Mouse (Mus musculus) Patski (cell line): Measurements from ENCODE around the gene Gpr55. TPM values are rescaled to one million over a fixed set of nuclear protein-coding genes. Genes with fewer than 3 reads are reported as not detected.
"Not testable (repeated sequence)": the region's sequence is repeated elsewhere in the genome, so short reads cannot be mapped to it uniquely, and the experiment has no call there.

Experiments
- ATAC-seq: fragments of 100-300 bp; one replicate; pipeline ENCODE4 v1.8.0; 2021
- CTCF ChIA-PET: fragments of 350-600 bp; sonication (Branson Sonifier 250); formaldehyde crosslinking; loops from one replicate; lab custom pipeline; 2022; ENCODE audit warnings: inconsistent platforms; lab: Charles Lee
- POLR2A ChIA-PET: fragments of 350-600 bp; sonication (Branson Sonifier 250); formaldehyde crosslinking; loops from one replicate; lab custom pipeline; 2022; ENCODE audit warnings: antibody characterized with exemption, inconsistent platforms; lab: Charles Lee
- DNase-seq: peaks from one replicate; pipeline ENCODE4 v3.0.0-alpha.2; 2011; ENCODE audit warnings: low read depth, low spot score
- H3K27me3 ChIP-seq: fragments of 371-371 bp; one replicate; pipeline ENCODE4 v1.5.1; 2021
- CTCF ChIP-seq: fragments of 100-300 bp; IDR thresholded peaks from one replicate; pipeline ENCODE4 v1.5.1; 2021
- in situ Hi-C: fragments of 300-500 bp; cut with MboI; formaldehyde crosslinking; loops from 3 replicates; pipeline ENCODE4 v1.11.1; 2018; ENCODE audit warnings: low pct_unique_long_range_greater_than_20kb, mixed read lengths
- polyA plus RNA-seq: library from polyadenylated mRNA; unstranded; gene quantifications from one replicate; pipeline ENCODE4 v1.2.3, GENCODE M21; 2021

The Gpr55 gene
- polyA plus RNA-seq = not detected

- CTCF ChIA-PET = no interaction called here
- ATAC-seq (no peak), DNase-seq (no peak)
- POLR2A ChIA-PET = no interaction called here
- peaks cover 7% of the 10 kb centered on the region for H3K27me3 ChIP-seq
- in situ Hi-C loops = no loop called here
- TF ChIP-seq CTCF = no peak
Measured at GRCm38 (mm10) chr1:85960873-85961272, at the start of gene Gpr55. TSS of gene Gpr55 (minus strand) at chr1:85961007.

DNA sequence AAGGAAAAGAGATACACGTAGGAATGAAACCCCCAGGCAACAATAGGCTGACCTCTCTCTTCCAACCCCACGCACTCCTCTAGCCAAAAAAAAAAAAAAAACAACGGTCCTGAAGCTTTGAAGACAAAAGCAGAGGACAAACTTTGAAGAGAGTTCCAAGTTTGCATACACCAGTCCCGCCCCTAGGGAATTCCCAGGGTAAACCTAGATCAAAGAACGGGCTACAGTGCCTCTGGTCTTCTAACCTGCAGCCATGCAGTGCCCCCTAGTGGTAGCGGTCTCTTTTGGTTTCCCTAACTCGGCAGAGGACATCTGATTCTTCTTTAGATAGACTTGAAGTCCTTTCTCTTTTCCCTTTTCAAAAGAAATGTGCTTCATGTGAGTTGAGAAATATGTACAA, 47.0 kb upstream of the Gpr55 start:
- ATAC-seq (peak; percentile 39), DNase-seq (peak; percentile 31)
- ChIA-PET POLR2A (interaction anchor here (0.8 kb wide), 1 partner anchor 154 kb away, joined by 5 read pairs; no protein-coding TSS in a partner anchor), CTCF (interaction anchor here (0.6 to 2.1 kb wide), 11 partner anchors 9 to 167 kb away, joined by 3 to 13 read pairs (median 4); partner anchors contain the start of gene 4933407L21Rik)
- no peaks in the 10 kb centered on the region for H3K27me3 ChIP-seq
- peak; percentile 83 for TF ChIP-seq CTCF
- in situ Hi-C loops = loop anchor here (5.0 kb wide), 2 partner anchors 75 to 155 kb away; no protein-coding TSS in a partner anchor

GRCm38 (mm10) chr1:86006040-86006439, 45.2 kb upstream of the Gpr55 start:
- TF ChIP-seq CTCF = no peak
- POLR2A ChIA-PET = no interaction called here
- DNase-seq (no peak), ATAC-seq (no peak)
- CTCF ChIA-PET = interaction anchor here (1.6 to 2.1 kb wide), 3 partner anchors 67 to 153 kb away, joined by 5 to 13 read pairs (median 6); partner anchors contain the start of gene 4933407L21Rik
- peaks cover 3% of the 10 kb centered on the region for H3K27me3 ChIP-seq
- in situ Hi-C loops = loop anchor here (5.0 kb wide), 2 partner anchors 74 to 154 kb away; no protein-coding TSS in a partner anchor

- ChIA-PET POLR2A (no interaction called here), CTCF (interaction anchor here (2.1 kb wide), 1 partner anchor 152 kb away, joined by 13 read pairs; no protein-coding TSS in a partner anchor)
- no peak for DNase-seq
- in situ Hi-C loops = loop anchor here (5.0 kb wide), 2 partner anchors 73 to 153 kb away; no protein-coding TSS in a partner anchor
- H3K27me3 ChIP-seq = peaks cover 3% of the 10 kb centered on the region
- no peak for TF ChIP-seq CTCF
- no peak for ATAC-seq
Measured at GRCm38 (mm10) chr1:86005540-86005939, 44.7 kb upstream of the Gpr55 start.

- peaks cover 9% of the 10 kb centered on the region for H3K27me3 ChIP-seq
- DNase-seq (no peak), ATAC-seq (no peak)
- POLR2A ChIA-PET = no interaction called here
- in situ Hi-C loops = no loop called here
- TF ChIP-seq CTCF = no peak
- CTCF ChIA-PET = interaction anchor here (1.6 kb wide), 1 partner anchor 7 kb away, joined by 5 read pairs; no protein-coding TSS in a partner anchor
Measured at GRCm38 (mm10) chr1:85999853-86000570, 39.2 kb upstream of the Gpr55 start.

DNA sequence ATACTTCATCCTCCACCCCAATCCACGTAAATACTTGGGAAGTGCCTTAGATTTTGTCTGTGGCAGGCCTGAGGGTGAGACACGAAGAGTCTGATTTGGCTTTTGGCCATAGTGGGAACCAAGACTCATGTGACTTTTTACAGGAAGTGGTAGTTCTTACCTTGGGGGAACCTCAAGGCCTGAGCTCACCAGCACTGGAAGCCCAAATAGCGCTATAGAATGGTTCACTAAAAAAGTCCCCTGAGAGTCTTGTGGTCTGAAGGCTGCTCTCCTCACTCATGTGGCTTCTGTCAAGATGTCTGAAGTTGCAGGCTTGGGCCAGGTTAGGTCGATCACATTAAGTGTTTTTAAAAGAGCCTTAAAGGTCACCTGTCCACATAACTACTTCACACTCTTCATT, 37.2 kb upstream of the Gpr55 start:
- TF ChIP-seq CTCF = no peak
- CTCF ChIA-PET = interaction anchor here (1.6 kb wide), 1 partner anchor 9 kb away, joined by 5 read pairs; no protein-coding TSS in a partner anchor
- ATAC-seq = no peak
- POLR2A ChIA-PET = no interaction called here
- no peak for DNase-seq
- in situ Hi-C loops = no loop called here
- H3K27me3 ChIP-seq = peaks cover 9% of the 10 kb centered on the region

DNA sequence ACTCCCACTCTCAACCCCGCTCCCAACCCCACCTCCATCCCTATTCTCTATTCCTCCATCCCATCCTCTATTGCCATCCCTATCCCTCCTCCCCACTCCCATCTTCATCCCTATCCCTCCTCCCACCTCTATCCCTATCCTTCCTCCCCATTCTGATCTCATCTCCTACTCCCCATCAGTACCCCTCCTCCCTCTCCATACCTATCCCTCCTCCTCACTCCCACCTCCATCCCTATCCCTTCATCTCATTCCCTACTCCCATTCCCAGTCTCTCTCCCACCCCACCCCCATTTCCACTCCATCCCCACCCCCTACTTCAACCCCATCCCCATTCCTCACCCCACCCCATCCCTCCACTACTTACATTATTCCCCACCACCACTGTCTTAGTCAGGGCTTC, 36.4 kb upstream of the Gpr55 start:
- CTCF ChIA-PET = interaction anchor here (1.0 kb wide), 1 partner anchor 55 kb away, joined by 3 read pairs; no protein-coding TSS in a partner anchor
- in situ Hi-C loops = no loop called here
- no peak for DNase-seq
- no peak for ATAC-seq
- POLR2A ChIA-PET = no interaction called here
- H3K27me3 ChIP-seq = peaks cover 7% of the 10 kb centered on the region
- no peak for TF ChIP-seq CTCF

GRCm38 (mm10) chr1:85993541-85993940, 32.7 kb upstream of the Gpr55 start:
- ATAC-seq (no peak), DNase-seq (no peak)
- ChIA-PET CTCF (no interaction called here), POLR2A (no interaction called here)
- in situ Hi-C loops = no loop called here
- H3K27me3 ChIP-seq = peaks cover 27% of the 10 kb centered on the region
- TF ChIP-seq CTCF = no peak

DNA sequence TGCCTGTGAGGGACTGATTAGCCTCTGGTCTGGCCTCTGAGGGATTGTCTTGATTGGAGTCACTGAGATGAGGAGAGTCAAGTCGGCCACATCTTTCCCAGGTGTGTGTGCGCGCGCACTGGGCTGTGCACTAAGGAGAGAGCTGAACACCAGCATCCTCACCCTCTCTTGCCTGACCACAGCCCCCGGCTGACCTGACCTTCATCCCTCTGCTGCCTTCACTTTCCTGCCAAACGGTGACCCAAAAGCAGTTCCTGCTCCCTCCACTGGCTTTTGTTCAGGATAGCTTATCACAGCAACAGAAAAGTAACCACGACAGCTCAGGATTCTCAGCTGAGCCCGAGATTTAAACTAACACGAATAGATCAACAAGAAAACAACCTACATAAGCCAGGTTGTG, 31.4 kb upstream of the Gpr55 start:
- ATAC-seq = no peak
- CTCF ChIA-PET = no interaction called here
- no peak for DNase-seq
- peaks cover 27% of the 10 kb centered on the region for H3K27me3 ChIP-seq
- in situ Hi-C loops = no loop called here
- POLR2A ChIA-PET = interaction anchor here (0.6 kb wide), 1 partner anchor 225 kb away, joined by 6 read pairs; no protein-coding TSS in a partner anchor
- TF ChIP-seq CTCF = no peak

- CTCF ChIA-PET, ATAC-seq, in situ Hi-C loops: not testable (repeated sequence)
Measured at GRCm38 (mm10) chr1:85988882-85989281, 28.1 kb upstream of the Gpr55 start.

DNA sequence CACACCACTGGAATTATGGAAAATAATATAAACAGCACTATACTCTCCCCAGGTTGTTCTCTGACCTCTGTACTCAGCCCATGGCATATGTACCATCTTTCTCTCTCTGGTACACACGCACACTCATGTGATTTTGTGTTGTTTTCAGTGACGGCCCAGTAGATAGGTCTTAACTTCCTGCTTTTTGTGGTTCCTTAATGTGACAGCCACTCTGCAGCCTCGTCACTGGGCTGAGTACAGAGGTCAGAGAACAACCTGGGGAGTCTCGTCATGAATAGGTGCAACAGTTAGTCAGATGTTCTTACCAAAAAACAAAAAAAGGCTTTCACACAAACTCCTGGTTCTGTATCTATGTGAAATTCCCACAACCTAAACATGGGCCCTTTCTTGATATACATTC, 27.5 kb upstream of the Gpr55 start:
- ATAC-seq = no peak
- no peak for DNase-seq
- H3K27me3 ChIP-seq = peaks cover 27% of the 10 kb centered on the region
- POLR2A ChIA-PET = no interaction called here
- in situ Hi-C loops = no loop called here
- CTCF ChIA-PET = no interaction called here
- no peak for TF ChIP-seq CTCF

More at GRCm38 (mm10) chr1:85988882-85989281, 28.1 kb upstream of the Gpr55 start:
- POLR2A ChIA-PET, DNase-seq: not testable (repeated sequence)
- peaks cover 27% of the 10 kb centered on the region for H3K27me3 ChIP-seq
